Mouse (Mus musculus) adrenal gland, adult 18-20 months (tissue): ENCODE results near the gene Gipc2. TPM values are rescaled to one million over a fixed set of nuclear protein-coding genes. Genes with fewer than 3 reads are reported as not detected.
A peak's percentile ranks its signal among the peaks of the same experiment; 100 is the strongest.

Source experiments
- DNase-seq, 2 experiments: peaks; one replicate each; pipeline ENCODE4 v3.0.0; 2021 to 2022; ENCODE audit warnings: low spot score in 2 of 2
- total RNA-seq, 2 experiments: library from RNA; stranded (reverse); gene quantifications; 1 replicate in 1 of 2; 2 replicates in 1 of 2; pipeline ENCODE4 v1.2.3; 2021

The Gipc2 gene
- total RNA-seq, 2 experiments from 2014 or later: 0.30 TPM; not detected in 1

DNA sequence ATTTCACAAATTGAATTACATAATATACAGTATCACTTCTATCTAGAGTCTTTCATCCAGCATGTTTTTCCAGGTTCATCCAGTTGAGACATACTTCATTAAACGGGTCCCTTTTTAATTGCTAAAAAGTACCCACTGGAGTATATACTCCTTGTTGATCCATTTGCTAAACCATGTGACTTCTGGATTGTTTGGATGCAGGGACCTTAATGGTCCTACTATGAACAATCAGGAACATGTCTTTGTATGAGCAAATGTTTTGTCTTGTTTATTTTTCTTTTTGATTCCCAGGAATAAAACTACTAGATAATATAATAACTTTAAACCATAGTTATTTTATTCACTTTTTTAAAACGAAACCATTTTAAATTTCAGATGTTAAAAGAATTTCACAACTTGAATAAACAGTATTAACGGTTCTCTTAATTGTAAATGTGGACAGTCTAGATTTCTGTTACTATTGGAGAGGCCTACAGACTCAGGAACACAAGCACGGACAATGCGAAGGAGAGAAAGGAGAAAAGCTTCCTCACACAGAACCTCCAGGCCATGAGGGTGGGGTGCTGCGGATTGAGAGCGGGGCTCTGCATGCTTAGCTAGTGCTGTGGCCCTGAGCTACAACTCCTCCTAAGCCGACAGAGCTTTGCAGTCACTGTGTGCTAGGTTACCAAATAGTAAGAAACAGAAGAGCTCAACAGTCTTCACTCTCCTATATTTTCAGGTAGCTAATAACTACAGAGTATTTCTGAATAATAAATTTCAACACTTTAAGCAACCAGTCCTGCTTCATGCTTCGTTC lies 24.8 kb upstream of the Gipc2 start:
- DNase-seq: peak in 1 of 2 experiments; percentile 19

DNA sequence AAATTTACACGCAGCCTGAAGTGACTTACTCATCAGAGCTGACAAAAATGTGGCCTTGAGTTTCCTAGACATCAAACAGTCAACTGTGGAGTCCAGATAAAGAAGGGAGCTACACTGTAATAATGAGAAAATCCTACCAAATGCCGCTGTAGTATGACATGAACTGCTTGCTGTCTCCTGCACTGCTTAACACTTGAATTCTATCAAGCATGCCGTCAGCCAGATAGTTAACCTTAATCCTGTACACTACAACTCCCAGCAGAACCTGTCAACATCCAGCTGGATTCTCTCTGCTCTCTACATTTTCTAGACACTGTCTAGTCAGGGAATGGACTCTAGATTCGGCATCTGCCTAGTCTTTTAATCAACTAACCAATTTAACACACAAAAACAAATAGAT lies 23.3 kb upstream of the Gipc2 start:
- no peak for DNase-seq

DNA sequence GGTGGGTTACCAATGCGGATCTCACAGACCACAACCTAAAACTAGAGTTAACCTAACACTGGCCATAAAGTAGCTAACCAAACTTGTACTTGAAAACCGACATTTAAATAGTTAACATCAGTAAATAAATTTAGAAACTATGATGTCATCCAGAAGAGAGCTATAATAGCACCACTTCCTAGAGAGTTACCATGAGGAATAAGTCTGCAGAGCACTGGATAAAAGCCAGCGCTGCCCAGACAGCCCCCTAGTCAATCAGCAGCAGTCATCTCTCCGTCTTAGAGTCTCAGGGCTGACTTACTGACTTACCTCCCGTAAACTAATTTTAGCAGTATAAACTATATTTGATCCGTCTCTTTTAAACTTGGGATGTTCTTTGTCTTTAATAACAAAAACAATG lies 20.1 kb upstream of the Gipc2 start:
- no peak for DNase-seq

DNA sequence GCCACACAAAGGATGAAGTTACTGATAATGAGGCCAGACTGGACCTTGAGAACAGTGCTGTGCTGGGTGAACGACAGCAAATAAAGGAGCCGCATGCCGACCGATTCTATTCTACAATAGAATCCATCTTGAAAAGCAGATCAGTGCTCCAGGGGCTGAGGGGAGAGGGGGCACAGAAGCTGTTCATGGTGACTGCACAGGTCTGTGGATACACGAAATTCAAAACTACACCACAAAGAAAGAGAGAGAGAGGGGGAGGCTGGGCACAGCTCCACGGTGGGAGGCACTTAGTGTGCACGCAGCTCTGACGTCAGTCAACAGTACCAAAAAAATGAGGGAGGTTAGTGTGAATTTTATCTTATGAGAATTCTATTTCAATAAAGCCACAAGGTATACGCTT lies 17.5 kb upstream of the Gipc2 start:
- no peak for DNase-seq

DNA sequence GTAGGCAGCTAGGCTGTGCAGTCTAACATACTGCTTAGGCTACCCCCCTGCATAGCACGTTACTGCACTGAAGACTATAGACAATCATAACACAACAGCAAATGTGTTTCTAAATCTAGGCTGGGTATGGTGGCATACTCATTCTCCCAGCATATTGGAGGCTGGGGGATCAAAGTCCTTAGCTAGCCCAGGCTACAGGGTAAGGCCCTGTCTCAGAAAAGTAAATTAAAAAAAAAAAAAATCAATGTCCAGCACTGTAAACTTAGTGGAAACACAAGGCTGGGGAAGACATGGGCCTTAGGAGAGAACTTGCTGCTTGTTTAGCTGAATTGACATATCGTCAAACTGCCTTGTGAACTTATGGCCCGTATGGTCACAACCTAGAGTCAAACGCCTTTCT lies 14.6 kb upstream of the Gipc2 start:
- no peak for DNase-seq

DNA sequence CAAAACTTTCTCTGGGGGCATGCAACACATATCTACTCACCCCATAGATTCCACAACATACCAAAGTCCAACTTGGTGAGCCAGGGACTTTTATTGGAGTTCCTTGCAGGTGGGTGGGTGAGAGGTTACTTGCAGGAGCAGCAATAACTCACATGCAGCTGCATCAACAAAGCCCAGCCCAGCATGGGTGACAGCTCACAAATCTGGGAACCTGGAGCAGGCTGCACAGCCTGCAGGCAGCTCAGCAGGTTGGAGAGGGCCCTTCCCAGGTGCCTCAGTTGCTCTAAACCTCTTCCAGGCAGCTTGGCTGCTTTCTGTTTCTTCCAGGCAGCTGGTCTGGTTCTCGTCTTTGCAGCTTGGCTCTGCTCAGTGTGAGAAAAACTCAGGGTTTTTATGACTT lies 13.3 kb upstream of the Gipc2 start:
- DNase-seq: no peak

DNA sequence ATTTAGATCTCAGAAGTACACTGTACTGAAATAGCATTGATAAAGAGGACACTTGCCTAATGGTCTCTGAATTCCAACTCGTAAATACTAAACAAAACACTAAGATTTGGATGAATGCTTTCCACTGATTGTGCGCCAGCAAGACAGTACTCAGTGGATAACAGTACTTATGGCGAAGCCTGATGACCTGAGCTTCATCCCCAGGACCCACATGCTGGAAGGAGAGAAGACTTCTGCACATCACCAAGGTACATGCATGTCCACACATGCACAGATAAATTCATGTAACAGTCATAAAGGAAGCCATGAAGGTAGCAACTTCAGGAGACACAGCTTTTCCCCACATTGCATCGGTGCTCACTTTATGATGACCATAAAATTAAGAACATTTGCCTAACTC lies 12.8 kb upstream of the Gipc2 start:
- no peak for DNase-seq

DNA sequence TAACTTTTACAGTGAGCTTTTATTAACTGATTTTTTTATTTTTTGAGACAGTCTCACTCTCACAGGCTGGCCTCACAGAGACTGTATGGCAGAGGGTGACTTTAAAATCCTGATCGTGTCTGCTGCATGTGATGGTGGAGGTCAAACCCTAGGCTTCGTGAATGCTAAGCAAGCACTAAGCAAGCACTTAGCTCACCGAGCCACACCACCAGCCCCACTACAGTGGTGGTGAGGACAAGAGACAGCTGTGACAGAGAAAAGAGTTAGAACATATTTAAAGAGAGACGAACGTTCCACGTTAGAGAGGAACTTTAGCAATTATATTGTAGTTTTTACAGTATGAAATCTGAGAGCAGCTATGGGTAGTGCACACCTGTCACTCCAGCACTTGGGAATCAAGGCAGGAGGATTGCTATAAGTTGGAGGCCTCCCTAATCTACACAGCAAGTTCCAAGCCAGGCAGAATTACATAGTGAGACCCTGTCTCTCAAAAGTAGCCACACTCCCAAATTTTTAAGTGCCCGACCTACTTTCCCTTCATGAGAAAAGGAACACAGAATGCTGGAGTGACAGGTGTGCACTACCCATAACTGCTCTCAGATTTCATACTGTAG lies 6.4 kb upstream of the Gipc2 start:
- no peak for DNase-seq

DNA sequence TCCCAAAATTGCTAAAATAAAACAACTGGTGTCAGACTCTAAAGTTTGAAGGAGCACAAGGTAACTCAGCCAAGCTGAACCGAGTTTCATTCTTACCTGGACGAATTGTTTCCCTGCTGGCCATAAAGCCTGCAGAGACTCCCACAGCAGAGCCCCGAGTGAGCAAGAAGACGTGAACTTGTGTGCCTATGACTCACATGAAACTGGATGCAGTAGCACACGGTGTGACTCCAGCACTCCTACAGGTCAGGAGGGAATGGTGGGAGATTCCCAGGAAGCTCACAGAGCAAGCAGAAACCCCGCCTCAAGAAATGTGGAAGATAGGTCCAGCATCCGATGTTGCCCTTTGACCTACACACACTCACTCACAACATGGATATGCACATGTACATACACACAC lies 5.8 kb upstream of the Gipc2 start:
- DNase-seq: no peak

DNA sequence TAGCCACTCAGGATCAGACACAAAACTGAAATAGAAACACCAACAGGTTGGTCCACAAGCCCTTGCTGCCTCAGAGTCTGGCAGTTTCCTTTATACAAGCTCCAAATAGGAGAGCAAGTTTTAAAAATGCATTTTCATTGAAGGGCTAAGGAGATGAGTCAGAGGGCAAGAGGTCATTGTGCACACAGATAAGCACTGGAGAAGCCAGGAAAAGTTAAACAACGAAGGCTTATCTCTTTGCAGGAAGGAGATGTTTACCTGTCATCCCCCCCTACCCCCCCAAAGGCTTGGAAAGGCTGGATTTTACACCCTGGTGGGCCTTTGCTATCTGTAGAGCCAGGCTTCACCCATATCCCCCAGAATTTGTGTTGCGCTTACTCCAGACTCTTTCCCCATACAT lies 5.2 kb upstream of the Gipc2 start:
- no peak for DNase-seq

DNA sequence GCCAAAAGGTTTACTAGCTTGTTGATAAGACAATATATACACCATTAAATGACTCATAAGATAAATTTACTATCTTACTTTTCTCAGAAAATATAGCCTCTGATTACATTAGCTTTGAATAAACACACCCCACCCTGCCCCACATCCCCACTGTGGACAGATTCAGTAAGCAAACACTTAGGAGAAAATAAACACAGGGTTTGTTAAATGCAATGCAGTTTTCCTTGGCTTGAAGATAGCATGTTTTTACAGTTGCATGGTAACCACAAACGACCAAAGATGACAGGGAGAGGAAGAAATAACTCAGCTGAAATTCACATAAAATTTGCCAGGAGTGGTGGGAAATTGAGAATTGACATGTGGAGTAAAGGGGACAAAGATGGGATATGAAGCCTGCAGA lies 4.4 kb upstream of the Gipc2 start:
- DNase-seq: no peak

DNA sequence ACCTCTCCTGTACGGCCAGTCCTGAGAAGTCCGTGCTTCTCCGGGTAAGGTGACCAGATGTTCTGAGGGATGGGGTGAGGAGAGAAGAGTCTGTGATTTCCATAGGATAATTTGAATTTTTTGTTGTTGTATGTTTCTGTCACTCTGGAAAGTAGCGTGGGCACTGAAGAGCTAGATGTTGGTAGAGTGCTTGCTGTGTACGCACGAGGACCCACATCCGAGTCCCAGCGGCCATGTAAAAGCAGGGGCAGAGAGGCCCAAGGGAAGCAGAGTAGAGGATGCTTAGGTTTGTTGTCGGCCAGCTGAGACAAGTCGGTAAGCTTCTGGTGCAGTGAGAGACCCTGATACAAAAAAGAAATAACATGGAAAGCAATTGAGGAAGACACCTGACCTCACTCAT lies 2.0 kb upstream of the Gipc2 start:
- DNase-seq: no peak

DNA sequence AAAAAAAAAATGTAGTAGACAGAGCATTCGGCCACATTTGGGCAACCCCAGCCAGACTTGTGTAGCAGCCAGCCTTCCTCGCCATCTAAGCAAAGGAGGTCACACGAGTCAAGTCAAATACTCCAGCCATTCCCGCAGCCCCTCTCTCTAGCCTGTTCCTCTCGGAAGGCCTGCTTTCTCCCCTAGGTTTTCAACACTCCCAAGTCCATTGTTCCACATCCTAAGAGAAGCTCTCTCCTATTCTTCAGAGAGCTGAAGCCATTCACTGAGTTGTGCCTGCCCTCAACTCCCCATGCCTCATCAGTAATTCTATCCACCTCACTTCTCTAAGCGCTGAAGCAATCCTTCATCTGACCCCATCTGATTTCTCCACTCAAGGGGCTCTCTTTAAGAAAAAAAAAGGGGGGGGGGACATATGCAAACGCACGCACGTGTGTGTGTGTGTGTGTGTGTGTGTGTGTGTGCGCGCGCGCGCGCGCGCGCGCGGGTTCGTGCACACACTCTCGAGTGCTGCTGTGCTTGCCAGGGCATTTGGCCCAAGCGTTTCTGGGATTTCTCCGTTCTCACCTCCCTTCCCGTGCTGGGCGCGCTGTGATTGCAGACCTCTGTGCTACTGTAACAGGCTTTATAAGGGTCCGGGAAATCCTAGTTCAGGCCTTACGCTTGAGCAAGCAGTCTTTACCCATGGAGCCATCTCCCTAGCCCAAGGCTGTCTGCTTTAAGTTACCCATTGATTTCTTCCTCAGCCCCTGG lies 845 bp upstream of the Gipc2 start:
- no peak for DNase-seq

DNA sequence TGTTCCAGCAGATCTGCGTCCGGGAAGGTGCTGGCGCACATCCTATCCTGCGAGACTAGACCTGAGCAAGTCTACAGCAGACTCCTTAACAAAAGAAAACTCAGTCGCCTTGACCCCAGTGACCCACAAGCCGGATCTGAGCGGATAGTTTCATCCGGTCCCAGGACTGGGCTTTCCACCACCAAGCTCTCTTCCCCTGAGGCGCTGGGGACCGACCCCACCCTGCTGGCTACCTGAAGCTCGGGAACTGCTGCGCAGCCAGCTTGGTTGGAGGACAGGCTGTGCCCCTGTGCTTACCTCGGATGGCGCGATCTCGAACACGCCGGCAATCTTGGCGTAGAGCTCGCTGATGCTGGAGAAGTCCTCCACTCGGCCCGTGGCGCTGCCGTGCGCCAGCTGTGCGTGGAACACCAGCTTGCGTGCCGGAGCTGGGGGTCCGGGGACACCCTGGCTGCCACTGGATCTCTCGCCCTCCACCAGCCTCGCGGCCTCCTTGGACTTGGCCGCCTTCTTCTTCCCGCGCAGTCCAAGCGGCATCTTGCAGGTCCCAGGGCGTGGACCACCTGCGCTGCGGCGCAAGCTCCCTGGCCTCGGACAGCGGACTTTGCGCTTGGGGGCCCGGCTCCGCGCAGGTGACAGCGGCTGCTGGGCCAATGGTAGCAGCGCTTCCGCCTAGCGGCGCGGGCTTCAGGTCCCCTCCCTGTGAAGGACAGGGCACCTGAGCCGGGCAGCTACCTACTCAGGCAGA lies 505 bp downstream of the Gipc2 start:
- peak; percentile 21 to 40 for DNase-seq

DNA sequence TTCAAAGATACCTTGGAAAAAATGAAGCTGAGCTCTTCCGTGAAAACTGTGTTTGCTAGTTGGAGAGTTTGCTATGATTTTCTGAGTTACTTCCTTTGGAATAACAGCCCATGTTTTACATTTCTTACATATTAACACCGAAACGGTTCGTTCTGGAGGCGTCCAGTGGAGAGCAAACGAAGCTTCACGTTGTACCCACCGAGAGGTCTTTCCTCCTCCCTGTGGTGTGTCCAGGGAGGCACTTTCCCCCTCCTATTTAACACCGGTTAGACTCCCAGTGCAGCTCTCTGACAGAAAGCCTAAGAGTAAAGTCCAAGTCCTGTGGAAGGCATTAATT lies 1.0 kb downstream of the Gipc2 start:
- DNase-seq: no peak

DNA sequence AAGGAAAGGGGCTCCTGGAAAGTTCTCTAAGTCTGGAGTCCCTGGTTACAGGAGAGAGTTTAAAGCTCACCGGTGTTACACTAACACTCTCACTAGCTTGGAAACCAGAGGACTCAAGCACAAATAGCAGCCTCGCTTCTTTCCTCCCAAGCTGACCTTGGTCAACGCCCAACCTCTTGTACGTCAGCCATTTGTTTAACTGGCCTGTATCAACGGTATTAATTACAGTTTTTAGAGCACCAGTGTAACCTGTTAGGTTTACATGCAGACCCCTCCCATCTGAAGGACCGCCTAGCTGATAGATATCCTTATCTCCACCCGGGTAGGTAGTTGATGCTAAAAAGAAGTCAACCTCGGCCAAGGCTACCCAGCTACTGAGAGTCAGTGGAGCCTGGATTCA lies 2.7 kb downstream of the Gipc2 start:
- no peak for DNase-seq

DNA sequence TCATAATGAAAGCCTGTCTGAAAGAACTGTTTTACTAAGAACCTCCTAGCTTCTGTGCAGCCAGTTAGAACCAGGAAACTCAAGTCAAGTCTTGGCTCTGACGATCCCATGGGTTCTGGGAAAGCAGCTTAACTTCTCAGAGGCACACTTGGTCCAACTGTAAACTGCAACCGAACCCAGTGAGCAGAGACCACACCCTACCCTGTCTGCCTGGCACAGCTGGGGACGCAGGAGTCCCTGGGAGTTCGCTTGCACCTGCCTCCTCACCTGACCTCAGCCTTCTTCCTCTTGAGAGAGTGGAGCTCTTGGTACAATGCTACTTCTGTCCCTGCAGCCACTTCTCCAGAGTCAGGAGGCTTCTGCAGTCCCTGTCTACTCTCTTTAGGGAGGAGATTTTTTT lies 5.4 kb downstream of the Gipc2 start:
- no peak for DNase-seq

DNA sequence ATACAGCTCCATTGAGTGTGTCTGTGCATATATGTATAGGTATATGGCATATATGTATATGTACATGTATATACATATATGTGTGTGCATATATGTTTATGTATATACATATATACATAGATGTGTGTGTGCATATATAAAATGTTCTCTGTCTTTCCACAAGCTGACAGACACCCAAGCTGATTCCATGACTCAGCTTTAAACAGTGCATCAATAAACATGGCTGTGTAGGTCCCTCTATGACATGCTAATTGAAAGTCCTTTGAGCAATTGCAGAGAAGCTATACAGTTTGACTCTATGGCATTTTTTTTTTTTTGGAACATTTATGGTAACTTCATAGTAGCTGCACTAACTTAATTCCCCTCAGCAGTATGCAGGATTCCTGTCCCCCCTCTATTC lies 6.7 kb downstream of the Gipc2 start:
- DNase-seq: no peak

DNA sequence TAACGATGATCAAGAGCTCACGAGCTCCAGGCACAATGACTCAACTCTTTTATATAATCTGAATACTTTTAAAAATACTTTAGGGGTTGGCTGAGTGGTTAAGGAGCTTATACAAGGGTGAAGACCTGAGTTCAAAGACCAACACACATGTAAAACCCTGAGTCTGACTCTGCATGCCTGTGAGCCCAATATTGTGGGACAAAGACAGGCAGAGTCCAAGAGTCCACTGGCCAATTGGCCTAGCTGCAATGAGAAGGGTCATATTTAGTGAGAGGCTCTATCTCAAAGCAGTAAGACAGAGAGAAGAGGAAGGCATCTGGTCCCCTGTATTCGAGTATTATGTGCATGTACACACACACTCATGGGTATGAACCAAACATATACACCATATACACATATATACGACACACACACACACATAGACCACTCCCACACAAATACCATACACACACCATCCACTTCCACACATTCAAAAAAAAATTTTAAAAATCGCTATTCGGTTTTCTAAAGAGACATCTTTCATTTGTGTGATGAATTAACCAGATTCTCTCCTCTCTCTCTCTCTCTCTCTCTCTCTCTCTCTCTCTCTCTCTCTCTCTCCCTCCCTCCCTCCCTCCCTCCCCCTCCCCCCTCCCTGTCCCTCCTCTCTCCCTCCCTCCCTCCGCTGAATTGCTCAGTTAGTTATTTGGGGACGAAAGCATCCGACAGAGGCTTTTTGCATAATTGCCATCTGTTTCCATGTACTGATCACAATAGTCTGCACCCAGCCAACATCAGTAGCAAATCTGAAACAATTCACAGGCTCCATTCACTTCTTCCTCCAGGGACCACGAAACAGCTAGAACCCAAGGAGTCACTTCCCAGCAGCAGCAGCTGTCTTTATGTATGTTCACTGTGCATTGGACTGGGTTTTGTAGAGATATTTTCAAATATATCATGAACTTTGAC lies 7.4 kb downstream of the Gipc2 start:
- no peak for DNase-seq

DNA sequence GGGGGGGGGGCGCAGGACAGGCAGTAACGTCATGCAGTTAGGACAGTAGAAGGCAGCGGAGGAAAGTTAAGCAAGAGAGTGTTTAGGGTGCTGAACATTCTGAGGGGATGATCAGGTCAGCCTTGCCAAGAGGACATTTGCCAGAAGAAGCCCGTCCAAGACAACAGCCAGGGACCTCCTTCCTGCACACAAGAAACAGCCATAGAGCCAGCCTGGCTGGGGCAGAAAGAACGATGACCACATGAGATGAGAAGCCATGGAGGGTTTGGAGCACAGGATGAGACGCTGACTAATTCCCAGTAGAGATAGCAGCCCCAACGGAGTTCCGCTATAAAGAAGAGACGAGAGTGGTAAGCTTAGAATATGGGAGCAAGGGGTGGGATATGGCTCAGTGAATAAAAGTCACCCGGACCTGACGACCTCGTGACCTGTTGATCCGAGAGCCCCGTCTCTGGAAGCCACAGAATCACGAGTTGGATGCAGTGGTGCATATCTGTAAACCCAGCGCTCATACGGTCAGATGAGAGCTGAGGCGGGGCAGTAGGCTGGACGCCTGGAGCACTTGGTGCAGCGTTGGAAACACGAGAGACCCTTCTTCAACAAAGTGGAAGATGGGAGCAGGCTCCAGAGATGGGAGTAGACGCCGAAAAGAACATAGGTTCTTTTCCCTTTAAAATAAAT lies 9.1 kb downstream of the Gipc2 start:
- no peak for DNase-seq
